Mouse (Mus musculus): Measurements from ENCODE around the gene Hmgxb4.

The Hmgxb4 gene

GRCm38 (mm10) chr8:75071627-75072346 is 78.6 kb downstream of the Hmgxb4 start:
- DNase-seq (ENCODE audit: low spot score in 2 of 2) = peak; percentile 86 to 87

- DNase-seq (ENCODE audit: low spot score in 2 of 2) = no peak
These were observed 81.7 kb downstream of the Hmgxb4 start for GRCm38 (mm10) chr8:75074876-75075275.

GRCm38 (mm10) chr8:75078215-75078614 is 85.1 kb downstream of the Hmgxb4 start:
- no peak for DNase-seq (ENCODE audit: low spot score in 2 of 2)

GRCm38 (mm10) chr8:75078851-75079250 is 85.7 kb downstream of the Hmgxb4 start:
- DNase-seq (ENCODE audit: low spot score in 2 of 2) = no peak

Measured in right cerebral cortex, adult 2 months (tissue).